Mouse (Mus musculus) heart, adult 10 weeks (tissue): Measurements from ENCODE around the gene Gpr18. TPM values are rescaled to one million over a fixed set of nuclear protein-coding genes. Genes with fewer than 3 reads are reported as not detected.

Experiments used
- polyA plus RNA-seq: library from polyadenylated mRNA; stranded (reverse); fragments of 350-450 nt; fragmentation: Illumina TruSeq; extraction: RNeasy Lipid Tissue Mini Kit (QIAGEN cat#74804); gene quantifications from one replicate; pipeline ENCODE4 v1.2.3, GENCODE M21; 2014; ENCODE audit warnings: low read depth, low replicate concordance

Gene Gpr18
- 0.42 TPM for polyA plus RNA-seq

GRCm38 (mm10) chr14:121915621-121916020 is at the start of gene Gpr18:
Gene Gpr18, minus strand, starts transcription at chr14:121915781.

GRCm38 (mm10) chr14:121964990-121965389 is 49.4 kb upstream of the Gpr18 start, which contains the start of gene Gpr183:
Gene Gpr183, minus strand, starts transcription at chr14:121965195.

GRCm38 (mm10) chr14:121878176-121878858 is 37.3 kb downstream of the Gpr18 start, which contains the start of gene Ubac2:
Gene Ubac2, plus strand, starts transcription at chr14:121878620.

Other genes with a start within 250 kb of the Gpr18 start
- gene Dock9, start 117.9 kb downstream of the Gpr18 start, polyA plus RNA-seq = 28.6 TPM
- 32.0 TPM for gene Ubac2, start 37.2 kb downstream of the Gpr18 start, polyA plus RNA-seq
- 0.58 TPM for gene Gpr183, start 49.4 kb upstream of the Gpr18 start, polyA plus RNA-seq
- gene Timm8a2, start 118.9 kb upstream of the Gpr18 start, polyA plus RNA-seq = not detected
- 125 TPM for gene Tm9sf2, start 191.3 kb upstream of the Gpr18 start, polyA plus RNA-seq